Mouse (Mus musculus): ENCODE measurements around the gene Macrod1. TPM values are rescaled to one million over a fixed set of nuclear protein-coding genes. Genes with fewer than 3 reads are reported as not detected.

Gene Macrod1
- total RNA-seq, 2 experiments from 2014 or later: 3.7 to 17.6 TPM

- ATAC-seq (replicated peaks; ENCODE audit: poor library complexity): peak; percentile 47
These were observed 166.9 kb downstream of the Macrod1 start for GRCm38 (mm10) chr19:7223488-7223887.

DNA sequence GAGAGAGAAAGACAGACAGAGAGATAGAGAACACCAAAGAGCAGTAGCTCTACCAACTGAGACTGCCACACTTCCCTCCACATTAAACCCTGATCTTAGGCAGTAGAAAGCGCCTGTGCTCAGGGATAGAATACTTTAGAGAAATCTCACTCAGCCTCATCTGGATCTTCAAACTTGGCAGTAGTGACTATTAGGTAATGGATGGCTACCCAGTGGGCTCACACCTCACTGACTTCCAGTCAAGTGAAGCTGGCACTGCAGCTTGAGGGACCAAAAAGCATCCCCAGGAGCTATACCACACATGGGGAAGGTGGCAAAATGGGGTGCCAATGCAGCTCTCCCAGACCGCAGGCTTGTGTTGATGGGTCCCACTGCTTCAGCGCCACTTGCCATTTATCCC is 167.6 kb downstream of the Macrod1 start:
- ATAC-seq (replicated peaks; ENCODE audit: poor library complexity): no peak

DNA sequence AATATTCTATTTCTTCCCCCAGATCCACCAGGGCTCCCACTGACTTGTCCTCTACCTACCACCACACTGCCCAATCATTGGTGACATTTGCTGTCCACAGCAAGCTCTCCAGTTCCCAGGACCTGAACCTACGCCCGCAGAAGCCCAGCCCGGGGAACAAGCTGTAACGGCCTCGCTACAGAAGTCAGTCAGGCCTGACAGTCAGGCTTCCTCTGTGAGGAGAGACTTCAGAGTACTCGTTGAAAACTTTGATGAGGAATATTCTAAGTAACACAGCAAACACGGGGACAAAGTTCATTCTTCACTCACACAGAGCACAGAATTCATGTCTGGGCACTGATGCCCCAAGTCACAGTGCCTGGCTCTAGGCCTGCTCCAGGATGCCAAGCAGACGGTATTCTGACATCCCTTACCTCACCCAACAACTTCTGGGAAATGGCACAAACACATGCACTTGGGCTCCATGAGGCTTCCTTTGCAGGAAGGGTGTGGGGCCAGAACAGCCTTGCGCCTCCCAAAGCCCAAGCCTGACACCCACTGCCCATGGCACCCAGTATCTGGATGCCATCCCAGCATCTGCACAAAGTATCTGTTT is 168.6 kb downstream of the Macrod1 start:
- ATAC-seq (replicated peaks; ENCODE audit: poor library complexity): no peak

DNA sequence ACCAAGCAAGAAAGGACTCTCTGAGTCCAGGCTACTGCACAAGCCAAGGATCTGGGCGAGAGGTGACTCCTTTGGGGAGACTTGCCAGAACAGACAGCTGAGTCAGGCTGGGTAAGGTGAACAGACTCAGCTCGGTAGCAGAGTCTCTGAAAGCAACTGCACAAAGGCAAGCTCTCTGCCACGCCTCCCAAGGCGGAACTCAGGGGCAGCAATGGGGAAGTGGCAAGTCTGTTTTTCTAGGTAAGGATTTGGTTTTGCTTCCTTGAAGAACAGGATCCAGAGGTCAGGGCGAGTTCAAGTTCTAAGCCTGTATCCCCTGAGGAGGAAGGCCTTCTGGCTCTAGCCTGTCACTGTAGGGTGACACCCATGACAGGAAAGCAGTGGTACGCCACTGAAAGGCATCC is 169.9 kb downstream of the Macrod1 start:
- peak; percentile 70 for ATAC-seq (replicated peaks; ENCODE audit: poor library complexity)

- ATAC-seq (replicated peaks; ENCODE audit: poor library complexity): peak; percentile 99
These were observed 178.1 kb downstream of the Macrod1 start for GRCm38 (mm10) chr19:7234537-7235221.

- no peak for ATAC-seq (replicated peaks; ENCODE audit: poor library complexity)
These were observed 178.9 kb downstream of the Macrod1 start for GRCm38 (mm10) chr19:7235461-7235860.

DNA sequence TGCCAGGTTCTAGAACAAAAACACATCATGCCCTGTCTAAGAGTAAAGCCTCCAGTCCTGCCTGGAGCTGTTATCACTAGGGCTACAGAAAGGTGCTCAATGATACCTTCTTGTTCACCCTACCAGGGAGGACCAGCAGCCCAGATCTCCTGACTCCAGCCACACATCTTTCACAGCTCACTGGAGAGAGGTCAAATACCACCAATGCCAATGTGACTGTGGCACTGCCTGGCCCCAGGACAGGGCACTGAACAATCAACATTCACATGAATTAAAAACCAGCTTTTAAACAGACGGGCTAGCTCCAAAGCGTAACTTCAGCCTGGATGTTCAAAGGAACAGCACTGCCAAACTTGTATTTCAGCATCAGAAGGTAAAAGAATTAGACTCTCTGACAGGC is 179.4 kb downstream of the Macrod1 start:
- ATAC-seq (replicated peaks; ENCODE audit: poor library complexity): no peak

- no peak for ATAC-seq (replicated peaks; ENCODE audit: poor library complexity)
These were observed 180.1 kb downstream of the Macrod1 start for GRCm38 (mm10) chr19:7236742-7237141.

DNA sequence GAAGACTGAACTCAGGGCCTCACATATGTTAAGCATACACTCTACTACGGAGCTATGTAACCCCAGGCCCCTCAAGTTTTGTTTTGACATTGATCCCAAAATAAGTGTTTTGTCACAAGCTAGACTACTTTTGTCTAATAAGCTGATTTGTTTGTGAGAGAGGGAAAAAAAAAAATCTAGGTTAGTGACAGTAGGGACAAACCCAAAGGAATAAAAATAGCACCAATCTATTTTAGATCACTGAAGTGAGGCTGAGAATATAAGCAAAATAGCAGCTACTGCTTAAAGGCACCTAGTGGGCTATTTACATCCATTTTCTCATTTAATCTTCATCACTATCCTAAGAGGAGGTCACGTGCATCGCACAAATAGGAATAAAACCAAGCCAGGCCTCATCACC is 183.0 kb downstream of the Macrod1 start:
- ATAC-seq (replicated peaks; ENCODE audit: poor library complexity): no peak

DNA sequence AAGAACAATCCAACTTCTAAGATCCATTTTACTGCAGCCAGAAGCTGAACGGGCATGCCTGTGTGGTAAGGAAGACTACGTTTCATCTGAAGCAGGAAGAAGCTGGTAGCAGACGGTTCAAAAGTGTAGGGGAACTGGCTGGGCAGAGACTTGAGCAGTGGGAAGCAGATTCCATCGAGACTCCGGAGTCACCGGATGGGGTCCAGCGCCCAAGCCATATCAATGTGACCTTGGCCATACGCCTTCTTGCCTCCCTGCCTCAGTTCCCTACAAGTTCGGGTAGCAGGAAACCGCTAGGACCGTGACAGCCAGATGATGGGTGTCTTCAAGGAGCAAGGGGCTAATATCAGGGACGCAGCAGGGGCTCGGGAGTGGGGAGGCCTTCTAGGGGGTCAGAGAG is 183.7 kb downstream of the Macrod1 start:
- ATAC-seq (replicated peaks; ENCODE audit: poor library complexity): no peak

DNA sequence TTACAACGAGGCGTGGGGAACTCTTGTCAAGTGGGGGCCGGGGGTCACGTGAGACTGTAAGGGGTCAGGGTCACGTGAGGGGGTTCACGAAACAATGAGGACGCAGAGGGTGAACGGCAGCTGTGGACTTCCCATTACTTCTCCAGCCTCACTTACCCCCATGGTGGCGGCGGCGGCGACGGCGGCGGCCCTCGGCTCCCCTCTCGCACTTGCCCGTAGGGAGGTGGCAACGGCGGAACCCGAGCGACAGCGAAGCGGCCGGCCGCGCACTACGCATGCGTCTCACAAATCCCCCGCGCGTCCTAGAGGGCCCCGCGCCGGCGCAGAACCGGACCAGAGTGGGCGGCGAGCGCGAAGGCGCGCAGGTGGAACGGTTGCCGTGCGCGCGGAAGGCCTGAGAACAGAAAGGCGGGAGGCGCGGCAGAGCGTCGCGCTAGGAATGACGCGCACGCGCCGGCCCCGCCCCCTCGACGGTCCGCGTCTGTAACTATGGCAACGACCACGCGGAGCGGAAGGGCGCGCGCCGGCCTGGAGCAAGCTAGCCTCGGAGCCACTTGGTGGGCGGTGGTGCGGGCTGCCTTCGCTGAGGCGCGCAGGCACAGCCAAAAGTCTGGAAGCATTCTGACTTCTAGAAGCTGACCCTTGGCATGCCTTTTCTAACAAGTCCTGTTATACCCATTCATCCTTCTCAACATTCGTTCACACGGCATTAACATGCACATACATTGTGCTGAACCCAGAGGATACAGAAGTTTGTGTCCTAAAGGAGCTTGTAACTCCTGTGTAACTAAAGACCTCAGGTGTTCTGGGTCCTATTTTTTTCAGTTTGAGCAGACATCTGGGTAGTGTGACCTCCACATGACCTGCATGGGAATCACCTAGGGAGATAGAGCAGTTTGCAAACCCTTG is 184.4 kb downstream of the Macrod1 start, which contains the start of gene Naa40:
Gene Naa40 (minus strand): TSS at position 402 of the 909 bp plus-strand sequence.
- ATAC-seq (replicated peaks; ENCODE audit: poor library complexity): peak; percentile 96

- ATAC-seq (replicated peaks; ENCODE audit: poor library complexity): peak; percentile 66
These were observed 189.4 kb downstream of the Macrod1 start for GRCm38 (mm10) chr19:7246021-7246420.

Other genes with a start within 250 kb of the Macrod1 start
- 1.0 and 4.1 TPM in 2 replicates for gene Rps6ka4, start 216.2 kb upstream of the Macrod1 start, total RNA-seq (2015)
- gene Rps6ka4, start 216.2 kb upstream of the Macrod1 start, total RNA-seq (2017): 3.8 and 4.3 TPM in 2 replicates
- 6.9 and 7.6 TPM in 2 replicates for gene Ccdc88b, start 198.6 kb upstream of the Macrod1 start, total RNA-seq (2015)
- 48.6 and 53.0 TPM in 2 replicates for gene Ccdc88b, start 198.6 kb upstream of the Macrod1 start, total RNA-seq (2017)
- gene Trmt112, start 147.1 kb upstream of the Macrod1 start, total RNA-seq (2015): 149 and 168 TPM in 2 replicates
- 229 and 256 TPM in 2 replicates for gene Trmt112, start 147.1 kb upstream of the Macrod1 start, total RNA-seq (2017)
- 310 and 346 TPM in 2 replicates for gene Prdx5, start 146.7 kb upstream of the Macrod1 start, total RNA-seq (2015)
- gene Prdx5, start 146.7 kb upstream of the Macrod1 start, total RNA-seq (2017): 546 and 620 TPM in 2 replicates
- gene Esrra, start 135.0 kb upstream of the Macrod1 start, total RNA-seq (2015): 8.5 and 10.2 TPM in 2 replicates
- gene Esrra, start 135.0 kb upstream of the Macrod1 start, total RNA-seq (2017): 23.9 and 27.5 TPM in 2 replicates
- gene Catsperz, start 131.4 kb upstream of the Macrod1 start, total RNA-seq (2015): 1.3 and 2.1 TPM in 2 replicates
- 0.67 and 0.98 TPM in 2 replicates for gene Catsperz, start 131.4 kb upstream of the Macrod1 start, total RNA-seq (2017)
- not detected in 2 replicates for gene Kcnk4, start 122.3 kb upstream of the Macrod1 start, total RNA-seq (2015)
- gene Kcnk4, start 122.3 kb upstream of the Macrod1 start, total RNA-seq (2017): not detected in 2 replicates
- gene Bad, start 114.9 kb upstream of the Macrod1 start, total RNA-seq (2015): 13.4 and 14.1 TPM in 2 replicates
- 43.1 and 56.3 TPM in 2 replicates for gene Bad, start 114.9 kb upstream of the Macrod1 start, total RNA-seq (2017)
- gene Gpr137, start 114.3 kb upstream of the Macrod1 start, total RNA-seq (2015): 9.4 and 13.1 TPM in 2 replicates
- 14.0 and 20.3 TPM in 2 replicates for gene Gpr137, start 114.3 kb upstream of the Macrod1 start, total RNA-seq (2017)
- 190 and 236 TPM in 2 replicates for gene Ppp1r14b, start 81.8 kb upstream of the Macrod1 start, total RNA-seq (2015)
- 131 and 141 TPM in 2 replicates for gene Ppp1r14b, start 81.8 kb upstream of the Macrod1 start, total RNA-seq (2017)
- gene Plcb3, start 80.3 kb upstream of the Macrod1 start, total RNA-seq (2015): 5.0 and 6.8 TPM in 2 replicates
- 7.3 and 7.6 TPM in 2 replicates for gene Plcb3, start 80.3 kb upstream of the Macrod1 start, total RNA-seq (2017)
- 123 and 129 TPM in 2 replicates for gene Fkbp2, start 76.3 kb upstream of the Macrod1 start, total RNA-seq (2015)
- gene Fkbp2, start 76.3 kb upstream of the Macrod1 start, total RNA-seq (2017): 176 and 181 TPM in 2 replicates
- 30.4 and 33.1 TPM in 2 replicates for gene Vegfb, start 69.2 kb upstream of the Macrod1 start, total RNA-seq (2015)
- gene Vegfb, start 69.2 kb upstream of the Macrod1 start, total RNA-seq (2017): 11.6 and 13.6 TPM in 2 replicates
- 10.2 and 11.5 TPM in 2 replicates for gene Dnajc4, start 64.2 kb upstream of the Macrod1 start, total RNA-seq (2015)
- gene Dnajc4, start 64.2 kb upstream of the Macrod1 start, total RNA-seq (2017): 8.6 and 17.8 TPM in 2 replicates
- gene Nudt22, start 60.7 kb upstream of the Macrod1 start, total RNA-seq (2015): 10.6 and 18.9 TPM in 2 replicates
- gene Nudt22, start 60.7 kb upstream of the Macrod1 start, total RNA-seq (2017): 7.7 and 13.3 TPM in 2 replicates
- gene Trpt1, start 60.7 kb upstream of the Macrod1 start, total RNA-seq (2015): 1.4 and 2.2 TPM in 2 replicates
- 0.08 and 0.81 TPM in 2 replicates for gene Trpt1, start 60.7 kb upstream of the Macrod1 start, total RNA-seq (2017)
- 63.8 and 78.7 TPM in 2 replicates for gene Fermt3, start 37.3 kb upstream of the Macrod1 start, total RNA-seq (2015)
- 216 and 225 TPM in 2 replicates for gene Fermt3, start 37.3 kb upstream of the Macrod1 start, total RNA-seq (2017)
- 197 and 204 TPM in 2 replicates for gene Stip1, start 16.8 kb upstream of the Macrod1 start, total RNA-seq (2015)
- 244 and 250 TPM in 2 replicates for gene Stip1, start 16.8 kb upstream of the Macrod1 start, total RNA-seq (2017)
- not detected in 2 replicates for gene Flrt1, start 48.9 kb downstream of the Macrod1 start, total RNA-seq (2015)
- not detected in 2 replicates for gene Flrt1, start 48.9 kb downstream of the Macrod1 start, total RNA-seq (2017)
- gene Otub1, start 149.5 kb downstream of the Macrod1 start, total RNA-seq (2015): 33.1 and 34.0 TPM in 2 replicates
- gene Otub1, start 149.5 kb downstream of the Macrod1 start, total RNA-seq (2017): 60.8 and 69.5 TPM in 2 replicates
- gene Cox8a, start 160.8 kb downstream of the Macrod1 start, total RNA-seq (2015): 599 and 622 TPM in 2 replicates
- gene Cox8a, start 160.8 kb downstream of the Macrod1 start, total RNA-seq (2017): 549 and 714 TPM in 2 replicates
- 49.8 and 57.5 TPM in 2 replicates for gene Naa40, start 184.4 kb downstream of the Macrod1 start, total RNA-seq (2015)
- gene Naa40, start 184.4 kb downstream of the Macrod1 start, total RNA-seq (2017): 47.1 and 51.8 TPM in 2 replicates
- gene Rcor2, start 210.5 kb downstream of the Macrod1 start, total RNA-seq (2015): 0.99 and 1.2 TPM in 2 replicates
- gene Rcor2, start 210.5 kb downstream of the Macrod1 start, total RNA-seq (2017): 1.2 and 2.7 TPM in 2 replicates

Measured in megakaryocyte progenitor cell, adult 5-6 weeks (primary cell).